Mouse (Mus musculus): ENCODE measurements around the gene Tmem151a. TPM values are rescaled to one million over a fixed set of nuclear protein-coding genes. Genes with fewer than 3 reads are reported as not detected.

Gene Tmem151a
- polyA plus RNA-seq, 1 experiment from 2014 or later, result 6.4 TPM

DNA sequence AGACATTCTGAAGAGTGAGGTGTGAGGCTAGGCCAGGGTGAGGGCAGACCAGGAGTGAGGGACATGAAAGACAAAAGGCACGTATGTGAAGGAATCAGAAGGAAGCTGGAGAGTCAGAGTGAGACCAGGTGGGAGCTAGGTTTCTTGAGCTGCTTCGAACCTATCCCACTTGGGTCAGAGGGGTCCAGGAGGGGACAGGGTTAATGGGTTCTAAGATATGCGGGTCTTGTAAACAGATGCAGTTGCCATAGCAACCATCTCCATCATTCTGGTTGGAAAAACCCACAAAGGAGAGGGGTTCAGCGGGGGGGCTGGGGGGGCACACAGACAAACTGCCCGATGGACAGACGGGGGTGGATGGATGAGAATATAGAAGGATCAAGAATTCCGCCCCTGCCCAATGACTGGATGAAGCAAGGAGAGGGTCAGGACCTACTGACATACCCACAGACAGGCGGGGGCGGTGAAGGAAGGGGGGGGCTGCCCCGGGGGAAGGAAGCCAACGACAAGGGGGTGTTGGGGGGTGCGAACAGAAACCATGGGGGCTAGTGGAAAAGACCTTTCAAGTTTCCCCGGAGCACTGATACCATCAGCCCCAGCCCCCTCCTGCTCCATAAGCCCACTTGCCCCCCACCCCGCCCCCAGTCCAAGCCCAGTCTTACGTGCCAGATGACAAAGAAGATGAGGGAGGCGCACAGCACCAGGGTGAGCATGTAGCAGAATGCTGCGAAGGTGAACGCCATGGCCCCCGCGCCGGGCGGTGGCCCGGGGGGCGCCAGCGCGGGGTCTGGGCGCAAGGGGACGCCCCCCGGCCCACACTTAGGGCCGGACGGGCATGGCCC is 12.4 kb upstream of the Tmem151a start:
- H3K4me2 ChIP-seq (replicated peaks; ENCODE audit: low read depth, low read length), result peak overlapping the region; percentile 98
- 2% methylated on average over 31 of the region's 31 CpGs for WGBS
- H3K9ac ChIP-seq (replicated peaks; ENCODE audit: low read depth, low read length), result peak overlapping the region; percentile 77
- H3K27me3 ChIP-seq (ENCODE audit: control insufficient read depth, insufficient read depth, low read length), result no peaks in the 10 kb centered on the region
- ATAC-seq (ENCODE audit: insufficient number of reproducible peaks, insufficient read depth, low FRiP score, low read depth), result no peak
- peak overlapping the region; percentile 39 for H3K27ac ChIP-seq (ENCODE audit: low read length)
- H3K36me3 ChIP-seq (ENCODE audit: control insufficient read depth, insufficient read depth, low read length), result peaks cover 43% of the 10 kb centered on the region
- H3K4me3 ChIP-seq (ENCODE audit: low read depth, low read length), result peak overlapping the region; percentile 65
- no peaks in the 10 kb centered on the region for H3K9me3 ChIP-seq (ENCODE audit: control insufficient read depth, low read depth, low read length)
- peaks cover 27% of the 10 kb centered on the region for H3K4me1 ChIP-seq (ENCODE audit: control insufficient read depth, insufficient read depth, low read length)

DNA sequence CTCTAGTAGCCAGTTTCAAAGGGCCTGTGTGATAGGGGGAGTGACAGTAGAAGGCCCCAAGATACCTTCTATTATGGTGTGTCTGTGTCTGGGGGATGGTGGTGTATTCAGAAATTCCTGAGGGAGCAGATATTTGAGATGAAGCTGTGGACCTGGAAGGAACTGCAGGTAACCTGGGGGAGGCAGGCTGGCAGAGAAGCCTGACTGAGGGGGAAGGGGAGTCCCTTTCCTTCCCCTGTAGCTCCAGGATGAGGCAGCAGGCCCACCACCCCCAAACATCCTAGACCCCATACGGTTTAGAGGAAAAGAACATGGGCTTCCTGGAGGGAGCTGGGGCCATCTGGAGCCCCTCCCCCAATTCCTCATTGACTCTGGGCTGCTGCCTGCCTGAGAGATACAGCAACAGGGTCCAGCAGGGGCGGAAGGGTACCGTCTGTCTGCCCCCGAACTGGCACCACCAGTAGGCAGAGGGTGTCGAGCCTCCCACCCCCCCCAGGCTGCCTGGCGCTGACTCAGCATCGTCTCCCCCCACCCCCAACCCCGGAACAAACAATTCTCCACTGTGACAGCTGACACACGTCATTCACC is 10.7 kb upstream of the Tmem151a start:
- Histone ChIP-seq H3K36me3 (ENCODE audit: control insufficient read depth, insufficient read depth, low read length) (peaks cover 40% of the 10 kb centered on the region), H3K4me2 (replicated peaks; ENCODE audit: low read depth, low read length) (0 out of 2 replicates have a peak overlapping the region, but pooled peaks have one; percentile 98), H3K9ac (replicated peaks; ENCODE audit: low read depth, low read length) (no peak overlapping the region), H3K27ac (ENCODE audit: low read length) (no peak overlapping the region), H3K4me1 (ENCODE audit: control insufficient read depth, insufficient read depth, low read length) (peaks cover 27% of the 10 kb centered on the region), H3K9me3 (ENCODE audit: control insufficient read depth, low read depth, low read length) (no peaks in the 10 kb centered on the region), H3K27me3 (ENCODE audit: control insufficient read depth, insufficient read depth, low read length) (no peaks in the 10 kb centered on the region), H3K4me3 (ENCODE audit: low read depth, low read length) (no peak overlapping the region)
- WGBS, result 12% methylated on average over 8 of the region's 9 CpGs
- ATAC-seq (ENCODE audit: insufficient number of reproducible peaks, insufficient read depth, low FRiP score, low read depth), result no peak

DNA sequence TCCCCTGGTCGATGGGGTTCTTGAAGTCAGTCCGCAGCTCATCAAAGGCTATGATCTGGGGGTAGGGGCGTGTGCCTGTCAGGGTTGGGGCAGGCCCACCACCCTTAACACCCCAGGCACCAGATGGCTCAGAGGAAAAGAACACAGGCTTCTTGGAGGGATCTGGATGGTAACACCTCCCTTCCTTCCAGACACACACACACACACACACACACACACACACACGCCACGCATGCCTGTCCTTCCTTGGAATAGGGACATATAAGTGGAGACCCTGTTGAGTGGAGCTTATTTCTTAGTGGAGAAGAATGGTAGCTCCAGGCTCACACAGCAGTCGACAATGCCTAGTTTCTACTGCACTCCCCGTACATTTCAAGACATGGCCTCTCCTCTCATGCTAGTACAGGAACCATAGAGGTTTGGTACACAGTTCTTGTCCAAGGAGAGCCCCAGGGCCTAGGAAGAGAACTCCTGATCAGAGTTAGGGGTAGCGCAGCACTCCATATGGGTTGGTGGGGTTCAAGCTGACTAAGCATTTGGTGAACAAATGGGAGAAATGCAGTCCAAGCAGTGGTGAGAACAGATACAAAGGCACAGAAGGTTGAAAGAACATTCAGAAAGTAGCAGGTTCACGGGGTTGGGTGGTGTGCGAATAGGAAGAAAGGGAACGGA is 9.6 kb upstream of the Tmem151a start:
- 0 out of 2 replicates have a peak overlapping the region, but pooled peaks have one; percentile 1 for H3K4me2 ChIP-seq (replicated peaks; ENCODE audit: low read depth, low read length)
- no peak overlapping the region for H3K27ac ChIP-seq (ENCODE audit: low read length)
- no peaks in the 10 kb centered on the region for H3K27me3 ChIP-seq (ENCODE audit: control insufficient read depth, insufficient read depth, low read length)
- 45% methylated on average over 11 of the region's 11 CpGs for WGBS
- H3K36me3 ChIP-seq (ENCODE audit: control insufficient read depth, insufficient read depth, low read length), result peaks cover 37% of the 10 kb centered on the region
- no peaks in the 10 kb centered on the region for H3K9me3 ChIP-seq (ENCODE audit: control insufficient read depth, low read depth, low read length)
- no peak for ATAC-seq (ENCODE audit: insufficient number of reproducible peaks, insufficient read depth, low FRiP score, low read depth)
- no peak overlapping the region for H3K9ac ChIP-seq (replicated peaks; ENCODE audit: low read depth, low read length)
- H3K4me1 ChIP-seq (ENCODE audit: control insufficient read depth, insufficient read depth, low read length), result peaks cover 27% of the 10 kb centered on the region
- H3K4me3 ChIP-seq (ENCODE audit: low read depth, low read length), result no peak overlapping the region

DNA sequence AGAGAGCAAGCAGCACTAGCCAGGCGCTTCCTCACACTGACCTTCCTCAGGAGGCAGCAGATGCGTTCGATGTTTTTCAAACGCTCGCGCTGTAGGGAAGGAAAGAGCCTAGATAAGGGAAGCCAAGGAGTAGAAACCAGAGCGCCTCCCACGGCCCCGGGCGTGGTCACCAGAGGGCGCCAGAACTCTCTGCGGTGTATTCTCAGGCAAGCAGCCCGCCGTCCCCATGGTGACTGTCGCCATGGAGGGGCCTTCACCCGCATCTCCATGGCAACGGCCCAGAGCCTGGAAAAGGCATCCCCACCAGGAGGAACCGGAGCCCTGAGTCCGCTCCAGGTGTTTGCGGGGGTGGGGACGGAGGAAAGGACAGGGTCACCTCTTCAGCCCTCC is 8.9 kb upstream of the Tmem151a start:
- 1% methylated on average over 21 of the region's 21 CpGs for WGBS
- peak; percentile 65 for ATAC-seq (ENCODE audit: insufficient number of reproducible peaks, insufficient read depth, low FRiP score, low read depth)

DNA sequence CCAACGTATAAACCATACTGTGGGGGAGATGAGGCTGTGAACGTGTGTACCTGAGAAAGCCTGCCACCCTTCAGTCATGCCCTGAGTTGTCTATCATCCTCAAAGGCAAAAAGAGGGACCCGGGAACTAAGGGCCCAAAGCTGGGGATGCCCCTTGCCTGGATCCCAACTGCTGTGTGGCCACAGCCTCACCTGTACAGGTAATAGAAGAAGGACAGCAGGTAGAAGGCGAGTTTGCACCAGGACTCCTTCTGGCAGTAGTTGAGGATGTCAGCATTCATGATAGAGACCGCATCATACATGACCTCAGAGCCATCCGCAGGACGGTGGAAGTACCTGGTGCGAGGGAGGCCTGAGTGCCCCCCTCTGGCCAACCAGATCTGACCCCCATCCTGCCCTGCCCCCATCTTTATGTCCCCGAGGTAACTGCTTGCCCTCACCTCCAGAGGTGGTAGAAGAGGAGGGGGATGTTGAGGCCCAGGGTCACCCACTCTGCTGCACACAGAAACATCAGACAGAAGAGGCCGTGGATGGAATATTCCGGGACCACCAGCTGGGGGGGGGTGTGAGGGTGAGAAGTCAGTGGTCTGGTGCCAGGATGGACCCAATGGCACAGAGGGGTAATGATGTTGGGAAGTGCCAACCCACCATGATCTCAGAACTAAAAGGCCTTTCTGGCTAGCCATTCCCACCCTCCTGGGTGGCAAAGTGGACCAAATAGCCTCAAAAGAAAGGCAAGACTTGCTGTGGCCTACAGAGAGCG is 8.3 kb upstream of the Tmem151a start:
- H3K36me3 ChIP-seq (ENCODE audit: control insufficient read depth, insufficient read depth, low read length), result peaks cover 35% of the 10 kb centered on the region
- no peaks in the 10 kb centered on the region for H3K27me3 ChIP-seq (ENCODE audit: control insufficient read depth, insufficient read depth, low read length)
- no peak for ATAC-seq (ENCODE audit: insufficient number of reproducible peaks, insufficient read depth, low FRiP score, low read depth)
- no peak overlapping the region for H3K27ac ChIP-seq (ENCODE audit: low read length)
- WGBS, result 71% methylated on average over 12 of the region's 12 CpGs
- no peak overlapping the region for H3K4me2 ChIP-seq (replicated peaks; ENCODE audit: low read depth, low read length)
- H3K4me3 ChIP-seq (ENCODE audit: low read depth, low read length), result no peak overlapping the region
- no peaks in the 10 kb centered on the region for H3K9me3 ChIP-seq (ENCODE audit: control insufficient read depth, low read depth, low read length)
- no peak overlapping the region for H3K9ac ChIP-seq (replicated peaks; ENCODE audit: low read depth, low read length)
- H3K4me1 ChIP-seq (ENCODE audit: control insufficient read depth, insufficient read depth, low read length), result peaks cover 30% of the 10 kb centered on the region

More for the DNA sequence above, 8.9 kb upstream of the Tmem151a start:
- peaks cover 36% of the 10 kb centered on the region for H3K36me3 ChIP-seq (ENCODE audit: control insufficient read depth, insufficient read depth, low read length)
- no peaks in the 10 kb centered on the region for H3K27me3 ChIP-seq (ENCODE audit: control insufficient read depth, insufficient read depth, low read length)
- H3K4me3 ChIP-seq (ENCODE audit: low read depth, low read length), result no peak overlapping the region
- no peaks in the 10 kb centered on the region for H3K9me3 ChIP-seq (ENCODE audit: control insufficient read depth, low read depth, low read length)
- H3K4me1 ChIP-seq (ENCODE audit: control insufficient read depth, insufficient read depth, low read length), result peaks cover 29% of the 10 kb centered on the region
- H3K27ac ChIP-seq (ENCODE audit: low read length), result no peak overlapping the region
- H3K9ac ChIP-seq (replicated peaks; ENCODE audit: low read depth, low read length), result no peak overlapping the region
- H3K4me2 ChIP-seq (replicated peaks; ENCODE audit: low read depth, low read length), result 0 out of 2 replicates have a peak overlapping the region, but pooled peaks have one; percentile 1

DNA sequence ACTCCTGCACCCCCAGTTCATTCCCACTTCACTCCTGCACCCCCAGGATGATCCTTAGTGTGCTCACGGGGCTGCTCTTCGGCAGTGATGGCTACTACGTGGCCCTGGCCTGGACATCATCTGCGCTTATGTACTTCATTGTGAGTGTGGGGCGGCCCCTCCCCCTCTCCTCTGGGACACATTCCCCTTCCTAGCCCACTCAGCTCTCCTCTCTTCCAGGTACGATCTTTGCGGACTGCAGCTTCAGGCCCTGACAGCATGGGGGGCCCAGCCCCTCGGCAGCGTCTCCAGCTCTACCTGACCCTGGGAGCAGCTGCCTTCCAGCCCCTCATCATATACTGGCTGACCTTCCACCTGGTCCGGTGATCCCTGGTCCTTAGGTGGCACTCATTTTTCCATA is 6.8 kb upstream of the Tmem151a start:
- H3K4me1 ChIP-seq (ENCODE audit: control insufficient read depth, insufficient read depth, low read length), result peaks cover 25% of the 10 kb centered on the region
- ATAC-seq (ENCODE audit: insufficient number of reproducible peaks, insufficient read depth, low FRiP score, low read depth), result no peak
- H3K27me3 ChIP-seq (ENCODE audit: control insufficient read depth, insufficient read depth, low read length), result no peaks in the 10 kb centered on the region

DNA sequence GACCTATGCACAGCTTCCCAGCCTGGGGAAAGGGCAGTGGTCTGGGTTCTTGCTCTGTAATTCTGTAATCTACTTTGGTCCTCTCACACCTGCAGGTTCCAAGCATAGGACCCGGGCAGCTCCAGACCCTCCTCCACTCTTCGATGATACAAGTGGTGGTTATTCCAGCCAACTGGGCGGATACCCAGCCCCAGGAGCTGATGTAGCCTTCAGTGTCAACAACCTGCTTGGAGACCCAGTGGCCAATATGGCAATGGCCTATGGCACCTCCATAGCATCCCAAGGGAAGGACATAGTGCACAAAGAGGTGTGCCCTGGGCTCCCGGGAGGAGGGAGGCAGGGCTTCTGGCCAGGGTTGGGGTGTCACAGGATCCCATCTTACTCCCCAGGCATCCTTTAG is 4.0 kb upstream of the Tmem151a start:
- H3K4me2 ChIP-seq (replicated peaks; ENCODE audit: low read depth, low read length), result peak overlapping the region; percentile 71
- H3K36me3 ChIP-seq (ENCODE audit: control insufficient read depth, insufficient read depth, low read length), result peaks cover 35% of the 10 kb centered on the region
- H3K27me3 ChIP-seq (ENCODE audit: control insufficient read depth, insufficient read depth, low read length), result peaks cover 17% of the 10 kb centered on the region
- H3K27ac ChIP-seq (ENCODE audit: low read length), result no peak overlapping the region
- H3K9ac ChIP-seq (replicated peaks; ENCODE audit: low read depth, low read length), result 0 out of 2 replicates have a peak overlapping the region, but pooled peaks have one; percentile 69
- H3K4me1 ChIP-seq (ENCODE audit: control insufficient read depth, insufficient read depth, low read length), result peaks cover 22% of the 10 kb centered on the region
- H3K4me3 ChIP-seq (ENCODE audit: low read depth, low read length), result peak overlapping the region; percentile 83
- H3K9me3 ChIP-seq (ENCODE audit: control insufficient read depth, low read depth, low read length), result no peaks in the 10 kb centered on the region
- 90% methylated on average over 4 of the region's 4 CpGs for WGBS
- no peak for ATAC-seq (ENCODE audit: insufficient number of reproducible peaks, insufficient read depth, low FRiP score, low read depth)

More for the DNA sequence above, 6.8 kb upstream of the Tmem151a start:
- WGBS, result 87% methylated on average over 10 of the region's 10 CpGs
- Histone ChIP-seq H3K9me3 (ENCODE audit: control insufficient read depth, low read depth, low read length) (no peaks in the 10 kb centered on the region), H3K4me3 (ENCODE audit: low read depth, low read length) (no peak overlapping the region), H3K4me2 (replicated peaks; ENCODE audit: low read depth, low read length) (no peak overlapping the region), H3K27ac (ENCODE audit: low read length) (no peak overlapping the region), H3K9ac (replicated peaks; ENCODE audit: low read depth, low read length) (no peak overlapping the region), H3K36me3 (ENCODE audit: control insufficient read depth, insufficient read depth, low read length) (peaks cover 35% of the 10 kb centered on the region)

All from stomach, embryonic 14.5 days (tissue).